Mouse (Mus musculus) WW6 (cell line): ENCODE measurements at regions not wholly inside any gene's neighbourhood (a gene's known extent, or its start where the extent isn't known, plus 50 kb on each side); places are given as distances from the start of the nearest gene placed in this dataset.

Experiments used
- DNase-seq: peaks from one replicate; pipeline ENCODE4 v3.0.0-alpha.2; 2013; ENCODE audit warnings: low read depth, low spot score

DNA sequence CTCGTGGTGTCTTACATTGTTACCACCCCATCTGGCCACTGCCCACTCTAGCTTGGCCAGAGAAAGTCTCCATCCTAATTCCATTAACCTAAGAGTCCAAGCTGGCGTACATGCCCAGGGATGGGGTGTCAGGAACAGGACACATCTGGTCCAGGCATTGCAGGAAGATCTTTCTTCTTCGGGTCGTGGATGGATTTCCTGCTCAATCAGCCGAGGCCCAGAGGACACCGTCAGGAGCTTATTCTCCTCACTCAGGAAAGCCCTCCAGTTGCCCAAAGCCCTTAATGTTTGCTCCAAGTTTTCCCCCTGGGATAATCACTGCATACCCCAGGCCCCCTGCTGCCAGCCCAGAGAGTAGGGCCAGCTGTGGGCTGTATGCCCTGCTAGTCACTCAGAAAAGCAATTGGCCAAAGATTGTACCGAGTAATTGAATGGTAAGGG lies 172.2 kb upstream of the Zfp703 start:
- DNase-seq: no peak

GRCm38 (mm10) chr8:26805371-26805821 lies 171.7 kb upstream of the Zfp703 start:
- no peak for DNase-seq

DNA sequence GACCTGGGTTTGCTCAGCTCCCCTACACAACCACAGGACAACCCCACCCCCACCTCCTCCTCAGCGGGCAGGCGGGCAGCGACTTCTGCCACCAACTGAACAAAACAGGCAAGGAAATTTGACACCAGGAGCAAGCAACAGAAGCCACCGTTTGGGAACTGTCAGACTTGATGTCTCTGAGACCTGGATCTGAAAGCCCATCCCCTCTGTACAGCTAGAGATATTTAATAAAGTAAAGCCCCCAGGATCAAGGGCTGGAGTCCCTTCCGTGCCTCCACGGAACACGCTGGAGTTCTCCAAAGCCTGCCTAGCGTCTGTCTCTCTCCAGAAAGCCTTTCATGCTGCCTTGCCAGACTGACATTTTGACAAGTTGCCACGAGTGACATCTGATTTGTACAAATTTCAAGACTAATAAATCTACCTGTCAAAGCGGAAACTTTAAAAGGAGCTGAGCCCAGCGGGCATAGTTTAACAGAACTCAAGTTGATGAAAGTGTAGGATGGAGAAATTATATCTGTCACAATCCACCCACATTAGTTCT lies 168.9 kb upstream of the Zfp703 start:
- no peak for DNase-seq

GRCm38 (mm10) chr8:26808771-26809170 lies 168.4 kb upstream of the Zfp703 start:
- no peak for DNase-seq

GRCm38 (mm10) chr8:26809943-26810342 lies 167.2 kb upstream of the Zfp703 start:
- DNase-seq: no peak

DNA sequence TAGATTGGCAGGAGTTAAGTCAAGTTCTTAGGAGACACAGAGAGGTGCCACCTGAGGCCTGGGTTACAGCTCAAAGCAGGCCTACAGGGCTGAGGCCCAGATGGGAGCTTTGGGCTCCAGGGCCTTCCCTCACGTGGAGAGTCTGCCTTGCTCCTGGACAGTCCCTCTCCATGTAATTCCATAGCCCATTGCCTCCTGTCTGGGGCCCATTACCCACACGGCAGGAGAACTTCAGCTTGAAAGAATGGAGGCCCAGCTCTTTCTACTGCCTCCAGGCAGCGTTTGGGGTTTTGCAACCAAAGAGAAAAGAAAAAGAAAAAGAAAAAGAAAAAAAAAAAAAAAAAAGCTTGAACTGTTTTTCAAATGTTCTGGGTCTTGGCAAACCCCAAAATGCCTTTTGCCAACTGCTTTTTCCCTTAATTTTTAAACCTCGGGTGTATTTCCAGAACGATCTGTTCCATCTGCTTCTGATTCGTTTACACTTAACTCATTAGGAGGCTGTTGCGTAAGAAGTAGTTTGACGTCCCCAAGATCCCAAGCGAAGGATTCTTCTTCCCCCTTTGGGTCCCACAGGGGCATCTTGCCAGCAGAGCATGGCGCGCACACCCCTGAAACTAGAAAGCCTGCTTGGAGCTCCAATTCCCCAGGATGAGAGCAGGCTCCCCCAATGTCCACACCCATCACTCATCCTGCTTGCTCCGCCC lies 165.4 kb upstream of the Zfp703 start:
- no peak for DNase-seq

DNA sequence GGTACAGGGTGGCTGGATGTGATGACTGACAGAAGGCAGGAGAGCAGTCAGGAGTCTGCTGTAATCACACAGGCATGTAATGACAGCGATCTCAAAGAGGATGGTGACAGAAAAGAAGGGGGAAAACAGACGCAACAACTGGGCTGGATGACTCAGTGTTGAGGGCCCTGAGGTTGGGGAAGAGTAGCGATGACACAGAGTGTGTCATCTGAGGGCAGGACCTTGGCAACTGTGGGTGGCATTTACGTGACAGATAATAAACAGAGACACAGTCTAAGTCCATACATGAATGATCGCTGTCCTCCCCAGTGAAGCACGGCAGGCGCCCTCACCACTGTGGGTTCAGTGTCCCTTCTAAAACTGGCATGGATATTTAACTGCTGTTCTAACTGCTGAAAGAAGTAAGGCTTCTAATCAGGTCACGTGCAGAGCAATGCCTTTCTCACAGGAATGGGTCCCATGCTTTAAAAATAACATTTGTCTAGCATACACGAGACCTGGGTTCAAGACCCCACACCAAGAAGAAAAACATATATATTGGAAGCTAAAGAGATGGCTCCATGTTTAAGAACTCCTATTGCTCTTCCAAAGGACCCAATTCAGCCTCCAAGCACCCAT lies 163.8 kb upstream of the Zfp703 start:
- DNase-seq: no peak

- no peak for DNase-seq
Measured at GRCm38 (mm10) chr8:26815020-26815584, 162.0 kb upstream of the Zfp703 start.

- no peak for DNase-seq
Measured at GRCm38 (mm10) chr8:26816977-26817376, 160.1 kb upstream of the Zfp703 start.

DNA sequence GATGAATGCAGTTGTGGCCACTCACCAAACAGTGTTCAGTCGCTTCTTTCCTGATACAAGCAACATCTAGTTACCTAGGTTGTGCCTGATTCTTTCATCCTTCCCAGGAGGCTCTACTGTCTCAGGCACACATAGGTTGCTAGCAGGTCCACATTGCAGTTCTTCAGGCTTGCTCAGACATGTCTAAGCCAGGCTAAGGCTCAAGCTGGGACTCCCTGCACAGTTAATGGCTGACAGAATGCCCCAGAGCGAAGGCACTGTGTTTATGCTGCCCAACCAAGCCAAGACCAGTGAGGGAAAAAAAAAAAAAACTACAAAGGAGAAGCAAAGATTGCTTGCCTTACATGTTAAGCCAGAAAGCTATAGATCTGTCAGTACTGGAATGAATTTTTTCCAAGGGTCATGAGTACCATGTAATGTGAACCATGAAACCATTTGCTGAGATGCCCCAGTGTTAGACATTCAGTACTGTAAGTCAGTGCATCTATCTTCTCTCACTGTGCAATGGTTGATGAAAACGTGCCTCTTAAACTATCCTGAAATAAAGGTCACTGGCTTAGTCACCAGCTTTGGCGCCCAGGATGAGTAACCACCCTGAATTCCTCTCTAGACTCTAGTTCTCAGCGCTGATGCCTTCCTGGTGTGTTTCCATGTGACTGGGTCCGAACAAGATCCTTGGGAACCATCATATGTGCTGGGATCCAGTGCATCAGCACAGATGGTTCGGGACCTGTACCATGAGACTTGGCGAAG lies 152.8 kb upstream of the Zfp703 start:
- DNase-seq: no peak

DNA sequence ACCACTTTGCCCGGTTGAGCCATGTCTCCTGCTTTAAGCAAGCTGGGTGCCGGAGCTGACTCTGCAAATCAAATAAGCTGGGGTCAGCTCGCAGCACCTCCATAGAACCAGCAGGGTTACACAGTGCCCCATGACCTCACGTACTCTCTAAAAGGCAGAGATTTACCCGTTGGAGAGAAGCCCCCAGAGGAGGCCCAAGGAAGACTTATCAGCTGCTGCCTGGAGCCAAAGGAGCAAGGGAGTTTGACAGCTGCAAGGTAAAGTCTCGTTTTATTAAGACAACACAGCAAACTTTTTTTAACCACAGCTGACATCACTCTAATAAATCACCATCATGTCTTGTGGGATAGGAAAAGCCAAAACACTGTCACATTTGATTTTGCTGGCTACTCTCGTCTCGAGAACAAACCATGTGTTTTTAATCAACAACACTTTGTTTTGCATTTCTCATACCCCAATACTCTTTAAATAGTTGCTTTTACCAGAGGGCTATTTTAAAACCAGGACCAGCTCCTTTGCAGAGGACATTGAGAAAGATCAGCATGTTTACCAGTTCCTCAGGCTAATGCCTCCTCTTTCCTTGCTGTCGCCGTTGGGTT lies 148.7 kb upstream of the Zfp703 start:
- DNase-seq: no peak

- DNase-seq: no peak
Measured at GRCm38 (mm10) chr8:26829313-26829712, 147.8 kb upstream of the Zfp703 start.

DNA sequence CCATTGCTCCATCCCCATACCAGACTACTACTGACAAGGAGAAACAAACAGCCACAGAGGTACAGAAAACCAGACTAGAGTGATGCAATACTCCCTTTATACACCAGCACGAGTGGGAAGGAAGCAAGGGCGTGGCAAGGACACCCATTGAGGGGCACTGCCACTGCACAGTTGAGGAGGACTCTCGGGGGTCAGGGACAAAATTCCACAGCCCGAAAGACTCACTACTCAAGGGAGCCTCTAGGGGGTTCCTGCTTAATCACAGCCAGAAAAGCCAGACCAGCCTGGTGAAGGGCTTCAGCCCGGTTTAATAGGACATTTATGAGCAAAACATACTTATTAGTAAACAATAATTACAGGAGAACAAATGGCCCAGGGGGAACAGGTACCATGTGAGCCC lies 146.0 kb upstream of the Zfp703 start:
- no peak for DNase-seq

GRCm38 (mm10) chr8:26831790-26832189 lies 145.3 kb upstream of the Zfp703 start:
- DNase-seq: no peak

DNA sequence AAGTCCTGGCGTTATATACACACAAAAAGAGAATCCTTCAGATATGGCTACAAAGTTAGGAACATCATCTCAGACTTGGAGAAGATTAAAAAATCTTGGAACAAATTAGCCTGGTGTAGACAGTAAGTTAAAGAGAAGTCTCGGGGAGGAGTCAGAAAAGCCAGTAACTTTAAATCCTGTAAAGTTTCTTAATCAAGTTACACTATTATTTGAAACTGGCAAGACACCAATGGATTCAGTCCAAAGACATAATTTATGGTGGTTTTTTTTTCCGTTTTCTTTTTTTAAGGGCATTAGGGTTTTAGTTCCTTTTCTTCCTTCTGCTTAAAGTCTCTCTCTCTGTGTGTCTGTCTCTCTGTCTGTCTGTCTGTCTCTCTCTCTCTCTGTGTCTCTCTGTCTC lies 144.6 kb upstream of the Zfp703 start:
- no peak for DNase-seq

GRCm38 (mm10) chr8:26833297-26833696 lies 143.8 kb upstream of the Zfp703 start:
- DNase-seq: no peak

GRCm38 (mm10) chr8:26833784-26834183 lies 143.3 kb upstream of the Zfp703 start:
- no peak for DNase-seq

GRCm38 (mm10) chr8:26834604-26835003 lies 142.5 kb upstream of the Zfp703 start:
- no peak for DNase-seq

GRCm38 (mm10) chr8:26835076-26835475 lies 142.0 kb upstream of the Zfp703 start:
- no peak for DNase-seq

DNA sequence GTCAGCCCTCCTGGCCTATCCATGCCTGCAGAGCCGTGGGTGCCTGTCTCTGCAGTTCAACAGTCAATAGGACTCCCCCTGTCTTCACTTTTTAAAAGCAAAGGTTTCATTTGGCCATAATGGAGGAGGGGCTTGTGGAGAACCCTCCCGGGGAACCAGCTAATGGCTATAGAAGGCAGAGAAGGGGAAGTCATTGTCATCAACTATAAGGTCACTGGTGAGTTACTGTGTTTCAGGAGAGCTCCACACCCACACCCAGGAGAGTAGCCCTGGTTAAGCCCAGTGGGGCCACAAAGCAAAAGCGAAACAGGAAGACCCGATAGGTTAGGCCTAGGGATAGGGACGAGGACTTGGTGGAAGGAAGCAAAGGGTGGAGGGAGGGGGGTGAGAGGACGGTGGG lies 141.5 kb upstream of the Zfp703 start:
- no peak for DNase-seq

DNA sequence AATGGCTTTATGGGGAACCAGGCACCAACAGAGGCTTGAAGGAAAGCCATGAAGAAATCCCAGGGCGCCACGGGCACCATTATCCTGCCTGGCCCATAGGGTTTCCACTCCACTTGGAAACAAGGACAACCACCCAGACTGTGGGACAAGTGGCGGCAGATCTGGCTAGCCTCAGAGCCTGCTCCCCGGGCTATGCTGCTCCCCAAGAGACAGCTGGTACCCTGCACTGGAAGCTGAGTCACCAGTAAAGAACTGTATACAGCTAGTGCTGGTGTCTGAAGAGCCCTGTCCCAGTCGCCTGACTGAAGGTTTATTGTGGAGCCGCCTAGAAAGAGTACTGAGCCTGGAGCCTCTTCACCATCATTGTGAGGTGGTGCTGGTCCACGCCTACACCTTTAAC lies 140.6 kb upstream of the Zfp703 start:
- no peak for DNase-seq

DNA sequence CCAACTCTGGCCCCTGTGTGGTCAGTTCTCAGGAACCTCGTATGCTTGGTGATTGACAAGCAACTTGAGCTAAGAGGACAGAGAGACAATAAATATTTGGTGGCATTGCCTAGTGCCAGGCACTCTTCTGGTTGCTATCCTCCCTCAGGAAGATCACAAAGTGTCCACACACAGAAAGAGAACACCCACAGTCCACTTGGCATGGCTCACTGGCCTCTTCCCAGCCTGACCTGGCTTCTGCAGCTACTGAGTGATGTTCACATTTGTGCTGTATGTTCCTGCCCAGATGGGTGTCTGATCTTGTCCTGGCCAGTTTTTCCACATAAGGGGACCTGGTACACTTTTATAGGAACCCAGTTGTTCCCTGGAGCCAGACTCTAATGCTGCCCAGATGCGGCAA lies 136.8 kb upstream of the Zfp703 start:
- no peak for DNase-seq
